Mouse (Mus musculus): Measurements from ENCODE around the gene Lrrc4.

DNA sequence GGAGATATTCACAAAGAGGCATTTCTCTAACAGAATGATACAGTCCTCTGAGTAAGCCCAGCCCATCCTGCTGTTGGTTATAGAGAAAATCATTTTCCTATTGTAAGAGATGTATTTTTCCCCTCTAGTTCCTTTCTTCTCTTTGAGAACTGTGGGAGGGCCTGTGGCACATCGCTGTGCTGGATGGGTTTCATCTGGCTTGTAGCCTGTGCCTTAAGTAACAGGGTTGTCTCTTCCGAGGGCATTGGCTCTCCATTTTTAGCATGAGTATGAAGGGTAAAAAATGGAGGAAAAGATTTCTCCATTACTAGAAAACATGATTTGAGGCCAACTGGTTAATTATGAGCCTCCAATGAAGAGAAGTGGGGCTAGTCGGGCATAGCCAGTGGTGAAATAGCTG is 216.1 kb downstream of the Lrrc4 start:
- no peak for TF ChIP-seq CTCF (IDR thresholded peaks at IDR 0.05; ENCODE audit: insufficient read depth, low read length)
- no peak for TF ChIP-seq POLR2A (IDR thresholded peaks at IDR 0.05; ENCODE audit: borderline replicate concordance, extremely low read depth, low read depth, low read length)
